In genomic region chr16:4414881-4415585, GRCm38 (mm10) we compare ENCODE assay signal across 14 mouse cellular contexts. TPM values are rescaled to one million over a fixed set of nuclear protein-coding genes. Genes with fewer than 3 reads are reported as not detected.
DNase-seq lines count a peak whose midpoint lies in the region; ATAC-seq and TF ChIP-seq lines count a peak whose summit lies in the region.
"Had no signal": no experiment of that assay in that cellular context is flagged by ENCODE, and none has a peak within 500 bp of the region (broad histone marks: within the 10 kb centered on the region; RNA-seq: fewer than 3 reads in every experiment).

No protein-coding gene starts in this region.

- H3K4me2 ChIP-seq in limb, embryonic 12.5 days = peak overlapping the region; percentile 6; the same call in 1 of the 2 replicates
- peak overlapping the region; percentile 56 for H3K4me2 ChIP-seq in liver, embryonic 14.5 days (ENCODE audit: low read depth)
- H3K4me2 ChIP-seq in neural tube, embryonic 15.5 days = peak overlapping the region; percentile 92
- H3K4me2 ChIP-seq: heart, embryonic 15.5 days; lung, embryonic 15.5 days had no signal

- no peak overlapping the region for H3K27ac ChIP-seq in limb, embryonic 12.5 days
- no peak overlapping the region for H3K27ac ChIP-seq in limb, embryonic 10.5 days
- H3K27ac ChIP-seq in liver, embryonic 14.5 days = no peak overlapping the region
- no peak overlapping the region for H3K27ac ChIP-seq in neural tube, embryonic 15.5 days (replicated peaks)
- H3K27ac ChIP-seq: heart, embryonic 15.5 days; lung, embryonic 15.5 days had no signal

- no peak overlapping the region for H3K4me3 ChIP-seq in limb, embryonic 12.5 days (replicated peaks)
- H3K4me3 ChIP-seq in limb, embryonic 10.5 days = no peak overlapping the region
- H3K4me3 ChIP-seq in liver, embryonic 14.5 days (ENCODE audit: insufficient read depth in 1 of 2, low read depth in 2 of 2, low read length in 2 of 2) = no peak overlapping the region
- peak overlapping the region; percentile 28 for H3K4me3 ChIP-seq in neural tube, embryonic 15.5 days (replicated peaks)
- H3K4me3 ChIP-seq: heart, embryonic 15.5 days; lung, embryonic 15.5 days had no signal

- ATAC-seq in limb, embryonic 12.5 days (ENCODE audit: insufficient number of reproducible peaks, insufficient read depth, low FRiP score, low TSS enrichment, low read depth) = no peak
- ATAC-seq in liver, embryonic 14.5 days (ENCODE audit: insufficient read depth) = no peak
- ATAC-seq in neural tube, embryonic 15.5 days (ENCODE audit: low FRiP score) = no peak
- ATAC-seq: activated CD4-positive, CD25-positive, alpha-beta regulatory T cell, adult 4 months had no signal

- no peaks in the 10 kb centered on the region for H3K9me3 ChIP-seq in limb, embryonic 12.5 days
- H3K9me3 ChIP-seq in limb, embryonic 10.5 days (replicated peaks) = no peaks in the 10 kb centered on the region
- no peaks in the 10 kb centered on the region for H3K9me3 ChIP-seq in liver, embryonic 14.5 days (ENCODE audit: control insufficient read depth, low read length)
- H3K9me3 ChIP-seq in neural tube, embryonic 15.5 days (replicated peaks) = no peaks in the 10 kb centered on the region
- H3K9me3 ChIP-seq: heart, embryonic 15.5 days; lung, embryonic 15.5 days had no signal

- H3K4me1 ChIP-seq in limb, embryonic 12.5 days (replicated peaks) = peaks cover 31% of the 10 kb centered on the region
- peaks cover 16% of the 10 kb centered on the region for H3K4me1 ChIP-seq in limb, embryonic 10.5 days
- H3K4me1 ChIP-seq in liver, embryonic 14.5 days (replicated peaks; ENCODE audit: control insufficient read depth in 2 of 2, insufficient read depth in 2 of 2, low read length in 1 of 2) = peaks cover 18 to 33% of the 10 kb centered on the region in 2 experiments
- H3K4me1 ChIP-seq in neural tube, embryonic 15.5 days = peaks cover 66% of the 10 kb centered on the region

- no peak overlapping the region for H3K9ac ChIP-seq in limb, embryonic 12.5 days (replicated peaks)
- H3K9ac ChIP-seq in liver, embryonic 14.5 days (replicated peaks) = 0 out of 2 replicates have a peak overlapping the region, but pooled peaks have one; percentile 38
- 0 out of 2 replicates have a peak overlapping the region, but pooled peaks have one; percentile 27 for H3K9ac ChIP-seq in neural tube, embryonic 15.5 days (replicated peaks)
- H3K9ac ChIP-seq: heart, embryonic 15.5 days; lung, embryonic 15.5 days had no signal

- DNase-seq in adrenal gland, adult 2 months = peak; percentile 47
- DNase-seq in adrenal gland, adult 8-10 months = no peak
- no peak for DNase-seq in limb, embryonic 10.5 days (ENCODE audit: low spot score)
- no peak for DNase-seq in liver, embryonic 14.5 days (ENCODE audit: low read depth in 3 of 3, low spot score in 3 of 3)
- no peak for DNase-seq in heart, adult 9 months (ENCODE audit: low spot score in 2 of 2)
- DNase-seq in testis, postnatal 10 days (ENCODE audit: low spot score) = no peak
- DNase-seq: gastrocnemius, postnatal 14 days; kidney, adult 8-10 months; right cerebral cortex, postnatal 25 days had no signal

- TF ChIP-seq CTCF in liver, embryonic 14.5 days (IDR thresholded peaks at IDR 0.05; ENCODE audit: low read depth) = no peak

- TF ChIP-seq EP300 in liver, embryonic 14.5 days (IDR thresholded peaks at IDR 0.05; ENCODE audit: low read depth) = no peak

- no peaks in the 10 kb centered on the region for H3K36me3 ChIP-seq in limb, embryonic 12.5 days
- H3K36me3 ChIP-seq in limb, embryonic 10.5 days = no peaks in the 10 kb centered on the region
- H3K36me3 ChIP-seq in liver, embryonic 14.5 days (replicated peaks; ENCODE audit: control insufficient read depth, insufficient read depth, low read depth) = no peaks in the 10 kb centered on the region
- H3K36me3 ChIP-seq in neural tube, embryonic 15.5 days = no peaks in the 10 kb centered on the region
- H3K36me3 ChIP-seq: heart, embryonic 15.5 days; lung, embryonic 15.5 days had no signal

- peaks cover 42% of the 10 kb centered on the region for H3K27me3 ChIP-seq in limb, embryonic 12.5 days
- H3K27me3 ChIP-seq in limb, embryonic 10.5 days (ENCODE audit: low read depth, poor library complexity, severe bottlenecking) = peaks cover 49% of the 10 kb centered on the region
- no peaks in the 10 kb centered on the region for H3K27me3 ChIP-seq in liver, embryonic 14.5 days (ENCODE audit: control insufficient read depth, insufficient read depth, low read length)
- no peaks in the 10 kb centered on the region for H3K27me3 ChIP-seq in neural tube, embryonic 15.5 days (replicated peaks)

- 79% methylated on average over 8 of the region's 8 CpGs for WGBS in limb, embryonic 12.5 days
- WGBS in limb, embryonic 10.5 days = 78% methylated on average over 8 of the region's 8 CpGs
- WGBS in liver, embryonic 14.5 days (ENCODE audit: insufficient replicate concordance) = 33% methylated on average over 8 of the region's 8 CpGs
- 80% methylated on average over 8 of the region's 8 CpGs for WGBS in neural tube, embryonic 15.5 days

RNA-seq across cellular contexts. Expression of gene Adcy9, which starts 5.3 kb away (rescaled TPM):
- 10 to 100 TPM; 43.2 to 50.9 TPM for total RNA-seq in adrenal gland, adult 2 months (2021)
- 38.2 and 56.7 TPM in 2 replicates for polyA plus RNA-seq in adrenal gland, adult 2 months (2012; rRNA removed)
- 10 to 100 TPM; 62.8 to 84.2 (median 72.6) TPM for total RNA-seq in adrenal gland, adult 8-10 months (2022)
- 1.6 and 1.7 TPM in 2 replicates for polyA plus RNA-seq in limb, embryonic 12.5 days (2016; fragmentation: Nextera tagmentation; extraction: Ambion mirVana)
- 0.26 and 0.41 TPM in 2 replicates for polyA plus RNA-seq in limb, embryonic 10.5 days (2016; fragmentation: Nextera tagmentation; extraction: Ambion mirVana)
- polyA plus RNA-seq in liver, embryonic 14.5 days (2012; rRNA removed) = 0.78 and 0.81 TPM in 2 replicates
- 0.62 and 0.65 TPM in 2 replicates for polyA plus RNA-seq in liver, embryonic 14.5 days (2014; fragmentation: Nextera tagmentation; extraction: Ambion mirVana)
- 4.0 and 5.0 TPM in 2 replicates for polyA plus RNA-seq in neural tube, embryonic 15.5 days (2015; fragmentation: Nextera tagmentation; extraction: Ambion mirVana)

Comparison
In these comparisons a context has a peak if more than half of its experiments do, and no peak if none do; other contexts are left out.
1. H3K4me2 ChIP-seq: peak in every context shown above with its lines; median percentile 92 in neural tube, embryonic 15.5 days; 56 in liver, embryonic 14.5 days; 6 in limb, embryonic 12.5 days.